11 mouse cellular contexts compared by ENCODE assay signal in the genomic region with DNA sequence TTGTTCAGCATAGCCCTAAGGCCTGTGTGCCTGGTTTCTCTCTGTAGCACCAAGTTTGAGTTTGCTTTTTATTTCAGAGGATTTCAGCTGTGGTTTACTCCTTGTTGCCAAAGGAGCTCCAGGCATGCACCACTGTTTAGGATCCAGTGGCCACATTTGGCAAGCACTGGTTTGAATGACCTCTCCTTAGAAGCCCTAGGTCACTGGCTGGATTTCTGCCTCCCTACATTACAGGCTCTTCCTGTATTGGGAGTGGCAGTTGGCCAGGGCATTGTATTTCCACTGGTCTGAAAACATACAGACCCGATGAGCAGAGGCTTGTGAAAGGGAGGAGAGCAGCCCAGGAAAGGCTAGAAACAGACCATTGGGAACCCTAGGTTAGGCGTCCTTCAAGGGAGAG.
DNase-seq lines count a peak whose midpoint lies in the region; ATAC-seq and TF ChIP-seq lines count a peak whose summit lies in the region.
"Had no signal": no experiment of that assay in that cellular context is flagged by ENCODE, and none has a peak within 500 bp of the region (broad histone marks: within the 10 kb centered on the region; RNA-seq: fewer than 3 reads in every experiment).

No protein-coding gene starts in this region.

- DNase-seq in limb, embryonic 10.5 days (ENCODE audit: low spot score): no peak
- peak; percentile 76 to 79 for DNase-seq in heart, adult 18-20 months
- peak; percentile 21 to 26 for DNase-seq in kidney, adult 8-10 months
- no peak for DNase-seq in spleen, postnatal 36 days (ENCODE audit: low spot score in 2 of 2)
- DNase-seq in layer of hippocampus, postnatal 10 days (ENCODE audit: low spot score in 2 of 2): no peak
- no peak for DNase-seq in layer of hippocampus, adult 8-10 months (ENCODE audit: low spot score in 2 of 2)
- DNase-seq: cerebellum, adult 9-10 months had no signal

- H3K9me3 ChIP-seq in limb, embryonic 13.5 days: no peaks in the 10 kb centered on the region
- H3K9me3 ChIP-seq in limb, embryonic 10.5 days (replicated peaks): no peaks in the 10 kb centered on the region
- H3K9me3 ChIP-seq: hindbrain, embryonic 10.5 days; limb, embryonic 15.5 days had no signal

- H3K4me3 ChIP-seq in limb, embryonic 13.5 days: no peak overlapping the region
- no peak overlapping the region for H3K4me3 ChIP-seq in limb, embryonic 10.5 days
- H3K4me3 ChIP-seq in small intestine, adult 2 months (ENCODE audit: low read depth, low read length): no peak overlapping the region
- H3K4me3 ChIP-seq: hindbrain, embryonic 10.5 days; limb, embryonic 15.5 days had no signal

- no peaks in the 10 kb centered on the region for H3K27me3 ChIP-seq in limb, embryonic 13.5 days
- H3K27me3 ChIP-seq in limb, embryonic 10.5 days (ENCODE audit: low read depth, poor library complexity, severe bottlenecking): no peaks in the 10 kb centered on the region
- H3K27me3 ChIP-seq in small intestine, adult 2 months (ENCODE audit: control insufficient read depth, insufficient read depth, low read length): no peaks in the 10 kb centered on the region
- H3K27me3 ChIP-seq: limb, embryonic 15.5 days had no signal

- H3K36me3 ChIP-seq in limb, embryonic 13.5 days: peaks cover 29% of the 10 kb centered on the region
- peaks cover 46% of the 10 kb centered on the region for H3K36me3 ChIP-seq in limb, embryonic 10.5 days
- peaks cover 9% of the 10 kb centered on the region for H3K36me3 ChIP-seq in small intestine, adult 2 months (ENCODE audit: control insufficient read depth, insufficient read depth, low read length)

- no peak overlapping the region for H3K4me2 ChIP-seq in limb, embryonic 13.5 days (replicated peaks)
- H3K4me2 ChIP-seq: limb, embryonic 15.5 days had no signal

- peaks cover 37% of the 10 kb centered on the region for H3K4me1 ChIP-seq in limb, embryonic 13.5 days
- peaks cover 26% of the 10 kb centered on the region for H3K4me1 ChIP-seq in limb, embryonic 10.5 days
- peaks cover 6% of the 10 kb centered on the region for H3K4me1 ChIP-seq in small intestine, adult 2 months (ENCODE audit: control insufficient read depth, insufficient read depth, insufficient read length, low read length)

- TF ChIP-seq POLR2A in small intestine, adult 2 months (IDR thresholded peaks at IDR 0.05; ENCODE audit: low read depth, low read length): no peak

- 76% methylated on average over 2 of the region's 2 CpGs for WGBS in limb, embryonic 13.5 days
- 91% methylated on average over 2 of the region's 2 CpGs for WGBS in limb, embryonic 10.5 days
- WGBS in small intestine, adult 2 months: 53% methylated on average over 2 of the region's 2 CpGs

- ATAC-seq in limb, embryonic 13.5 days (ENCODE audit: low FRiP score, low read depth): no peak

- H3K27ac ChIP-seq in limb, embryonic 13.5 days: 0 out of 2 replicates have a peak overlapping the region, but pooled peaks have one; percentile 56
- no peak overlapping the region for H3K27ac ChIP-seq in limb, embryonic 10.5 days
- H3K27ac ChIP-seq in small intestine, adult 2 months (ENCODE audit: insufficient read depth, low read depth, low read length): peak overlapping the region; percentile 53; the same call in 1 of the 2 replicates
- H3K27ac ChIP-seq: hindbrain, embryonic 10.5 days; limb, embryonic 15.5 days had no signal

- H3K9ac ChIP-seq in limb, embryonic 13.5 days: no peak overlapping the region
- H3K9ac ChIP-seq: limb, embryonic 15.5 days had no signal

- TF ChIP-seq CTCF in small intestine, adult 2 months (IDR thresholded peaks at IDR 0.05; ENCODE audit: extremely low read depth, insufficient read length, insufficient replicate concordance, low read depth, low read length): no peak

Comparison
In these comparisons a context has a peak if more than half of its experiments do, and no peak if none do; other contexts are left out.
1. DNase-seq: peak in heart, adult 18-20 months (2 of 2) and kidney, adult 8-10 months (2 of 2); none in limb, embryonic 10.5 days (single experiment), spleen, postnatal 36 days (0 of 2), layer of hippocampus, postnatal 10 days (0 of 2) and layer of hippocampus, adult 8-10 months (0 of 2).